Comparison of ENCODE assay signal across 13 mouse cellular contexts in genomic region chr8:107960878-107961277, GRCm38 (mm10). TPM values are rescaled to one million over a fixed set of nuclear protein-coding genes. Genes with fewer than 3 reads are reported as not detected.
DNase-seq lines count a peak whose midpoint lies in the region; ATAC-seq and TF ChIP-seq lines count a peak whose summit lies in the region.
"Had no signal": no experiment of that assay in that cellular context is flagged by ENCODE, and none has a peak within 500 bp of the region (broad histone marks: within the 10 kb centered on the region; RNA-seq: fewer than 3 reads in every experiment).

No protein-coding gene starts in this region.

- H3K36me3 ChIP-seq in lung, embryonic 14.5 days (ENCODE audit: insufficient read depth): no peaks in the 10 kb centered on the region
- no peaks in the 10 kb centered on the region for H3K36me3 ChIP-seq in limb, embryonic 10.5 days
- H3K36me3 ChIP-seq in neural tube, embryonic 15.5 days: no peaks in the 10 kb centered on the region

- H3K27ac ChIP-seq in lung, embryonic 14.5 days (ENCODE audit: low read depth): peak overlapping the region; percentile 48; the same call in 1 of the 2 replicates
- H3K27ac ChIP-seq in limb, embryonic 10.5 days: peak overlapping the region; percentile 73
- peak overlapping the region; percentile 65 for H3K27ac ChIP-seq in neural tube, embryonic 15.5 days (replicated peaks)

- no peak for TF ChIP-seq CTCF in lung, embryonic 14.5 days (IDR thresholded peaks at IDR 0.05; ENCODE audit: low read depth)

- 0 out of 2 replicates have a peak, but pooled peaks cover 5% of the 10 kb centered on the region for H3K4me1 ChIP-seq in lung, embryonic 14.5 days (ENCODE audit: insufficient read depth)
- peaks cover 24% of the 10 kb centered on the region for H3K4me1 ChIP-seq in limb, embryonic 10.5 days
- peaks cover 3% of the 10 kb centered on the region; the same call in 1 of the 2 replicates for H3K4me1 ChIP-seq in neural tube, embryonic 15.5 days

- peak overlapping the region; percentile 36 for H3K4me2 ChIP-seq in lung, embryonic 14.5 days
- H3K4me2 ChIP-seq in neural tube, embryonic 15.5 days: peak overlapping the region; percentile 17; the same call in 1 of the 2 replicates

- no peak overlapping the region for H3K9ac ChIP-seq in lung, embryonic 14.5 days
- H3K9ac ChIP-seq in neural tube, embryonic 15.5 days (replicated peaks): no peak overlapping the region

- no peaks in the 10 kb centered on the region for H3K27me3 ChIP-seq in lung, embryonic 14.5 days (ENCODE audit: insufficient read depth, low read length)
- H3K27me3 ChIP-seq in limb, embryonic 10.5 days (ENCODE audit: low read depth, poor library complexity, severe bottlenecking): no peaks in the 10 kb centered on the region
- no peaks in the 10 kb centered on the region for H3K27me3 ChIP-seq in neural tube, embryonic 15.5 days (replicated peaks)

- 28% methylated on average over 8 of the region's 8 CpGs for WGBS in lung, embryonic 14.5 days
- 62% methylated on average over 8 of the region's 8 CpGs for WGBS in limb, embryonic 10.5 days
- WGBS in neural tube, embryonic 15.5 days: 54% methylated on average over 8 of the region's 8 CpGs

- H3K4me3 ChIP-seq in lung, embryonic 14.5 days (ENCODE audit: low read depth, low read length): no peak overlapping the region
- no peak overlapping the region for H3K4me3 ChIP-seq in limb, embryonic 10.5 days
- no peak overlapping the region for H3K4me3 ChIP-seq in neural tube, embryonic 15.5 days (replicated peaks)
- H3K4me3 ChIP-seq: erythroblast, embryonic 14.5 days had no signal

- peak; percentile 21 to 53 for DNase-seq in adrenal gland, adult (ENCODE audit: inconsistent age in 2 of 2, low spot score in 1 of 2)
- no peak for DNase-seq in adrenal gland, adult 18-20 months (ENCODE audit: low spot score in 2 of 2)
- DNase-seq in lung, embryonic 14.5 days: no peak
- DNase-seq in lung, postnatal 36 days: no peak
- DNase-seq in limb, embryonic 10.5 days (ENCODE audit: low spot score): peak; percentile 44
- DNase-seq in urinary bladder, adult 2 months (ENCODE audit: low spot score): no peak
- no peak for DNase-seq in left cerebral cortex, adult 11 months (ENCODE audit: low spot score)
- DNase-seq: adrenal gland, postnatal 10 days; cerebellum, postnatal 36 days; kidney, adult 9 months had no signal

- peak; percentile 50 for ATAC-seq in lung, embryonic 14.5 days (ENCODE audit: insufficient read depth)
- no peak for ATAC-seq in neural tube, embryonic 15.5 days (ENCODE audit: low FRiP score)
- ATAC-seq: Patski had no signal

- H3K9me3 ChIP-seq in lung, embryonic 14.5 days (ENCODE audit: low read depth, low read length): no peaks in the 10 kb centered on the region
- H3K9me3 ChIP-seq in limb, embryonic 10.5 days (replicated peaks): no peaks in the 10 kb centered on the region
- H3K9me3 ChIP-seq in neural tube, embryonic 15.5 days (replicated peaks): no peaks in the 10 kb centered on the region

RNA-seq across cellular contexts. Expression of gene Zfhx3, which starts 18.4 kb away (rescaled TPM):
- 10 to 100 TPM; 36.9 to 38.6 TPM for total RNA-seq in adrenal gland, adult 18-20 months (2021)
- 18.6 and 19.8 TPM in 2 replicates for polyA plus RNA-seq in lung, embryonic 14.5 days (2014; fragmentation: Nextera tagmentation; extraction: Ambion mirVana)
- polyA plus RNA-seq in limb, embryonic 10.5 days (2016; fragmentation: Nextera tagmentation; extraction: Ambion mirVana): 15.8 and 28.1 TPM in 2 replicates
- 20.2 and 22.8 TPM in 2 replicates for polyA plus RNA-seq in neural tube, embryonic 15.5 days (2015; fragmentation: Nextera tagmentation; extraction: Ambion mirVana)
- 4.7 and 9.4 TPM in 2 replicates for polyA plus RNA-seq in urinary bladder, adult 2 months (2012; rRNA removed)

Comparison
In these comparisons a context has a peak if more than half of its experiments do, and no peak if none do; other contexts are left out.
1. DNase-seq: peak in adrenal gland, adult (2 of 2) and limb, embryonic 10.5 days (single experiment); none in adrenal gland, adult 18-20 months (0 of 2), lung, embryonic 14.5 days (single experiment), lung, postnatal 36 days (single experiment), urinary bladder, adult 2 months (single experiment) and left cerebral cortex, adult 11 months (single experiment).
2. Peak in every context shown above with its lines, with median percentiles within 50 percentile points of each other: H3K27ac ChIP-seq.